In the genomic region with DNA sequence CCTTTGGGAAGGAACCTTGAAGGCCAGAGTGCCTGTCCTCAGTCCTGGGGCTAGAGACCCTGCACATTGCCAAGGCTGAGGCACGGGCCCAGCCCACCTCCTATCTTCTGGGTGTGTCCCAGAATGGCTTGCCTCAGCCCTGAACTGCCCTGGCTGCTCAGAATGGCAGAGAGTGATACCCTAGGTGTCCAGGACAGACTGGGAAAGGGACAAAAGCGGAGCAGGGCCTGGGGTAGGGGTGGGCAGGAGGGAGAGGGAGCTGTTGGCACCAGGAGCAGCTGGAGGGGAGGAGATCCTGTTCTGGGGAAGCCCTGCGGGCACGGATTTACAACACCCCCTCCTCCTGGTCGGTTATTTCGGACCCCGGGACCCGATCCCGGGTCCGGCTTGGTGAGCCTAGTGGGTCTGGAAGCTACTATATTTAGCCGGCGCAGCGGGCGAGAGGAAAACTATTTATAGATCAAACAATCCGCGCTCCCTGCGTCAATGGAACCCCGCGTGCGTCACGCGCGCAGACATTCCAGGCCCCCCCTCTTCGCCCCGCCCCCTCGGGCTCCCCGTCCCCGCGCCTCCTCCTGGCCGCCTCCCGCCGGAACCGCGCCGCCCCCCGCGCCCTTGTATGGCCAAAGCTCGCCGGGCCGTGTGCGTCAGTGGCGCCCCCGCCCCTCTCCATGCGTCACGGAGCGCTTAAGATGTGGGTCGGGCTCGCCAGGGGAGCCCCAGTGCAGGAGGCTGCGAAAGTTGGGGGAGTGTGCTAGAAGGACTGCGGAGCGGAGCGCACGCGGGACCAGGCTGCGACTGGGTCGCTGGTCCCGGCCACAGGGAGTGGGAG, we compare ENCODE assay signal across 8 mouse cellular contexts. TPM values are rescaled to one million over a fixed set of nuclear protein-coding genes. Genes with fewer than 3 reads are reported as not detected.
DNase-seq lines count a peak whose midpoint lies in the region; ATAC-seq lines count a peak whose summit lies in the region.

No protein-coding gene starts in this region.

- DNase-seq in 3T3-L1 (ENCODE audit: low read depth, low spot score) = peak; percentile 86
- peak; percentile 96 for DNase-seq in brain, adult 2 months (ENCODE audit: low read depth, low spot score)
- DNase-seq in forebrain, embryonic 11.5 days (ENCODE audit: low spot score) = peak; percentile 91
- peak; percentile 96 for DNase-seq in kidney, postnatal 36 days
- DNase-seq in neural tube, embryonic 11.5 days (ENCODE audit: low spot score) = peak; percentile 82

- no peak overlapping the region for H3K27ac ChIP-seq in forebrain, embryonic 11.5 days (ENCODE audit: low read depth, low read length)
- peak overlapping the region; percentile 88 for H3K27ac ChIP-seq in heart, embryonic 16.5 days (ENCODE audit: low read length)
- H3K27ac ChIP-seq in liver, embryonic 15.5 days (replicated peaks) = 0 out of 2 replicates have a peak overlapping the region, but pooled peaks have one; percentile 29
- no peak overlapping the region for H3K27ac ChIP-seq in neural tube, embryonic 11.5 days (ENCODE audit: low read depth, low read length)
- peak overlapping the region; percentile 81 for H3K27ac ChIP-seq in stomach, embryonic 16.5 days (ENCODE audit: low read length)

- peaks cover 6% of the 10 kb centered on the region; the same call in 1 of the 2 replicates for H3K4me1 ChIP-seq in forebrain, embryonic 11.5 days (replicated peaks; ENCODE audit: control insufficient read depth, insufficient read depth, low read length)
- peaks cover 43% of the 10 kb centered on the region for H3K4me1 ChIP-seq in heart, embryonic 16.5 days (ENCODE audit: control insufficient read depth, insufficient read depth, low read length)
- peaks cover 20% of the 10 kb centered on the region for H3K4me1 ChIP-seq in liver, embryonic 15.5 days (replicated peaks)
- peaks cover 9% of the 10 kb centered on the region for H3K4me1 ChIP-seq in neural tube, embryonic 11.5 days (ENCODE audit: control insufficient read depth, insufficient read depth, low read length)
- H3K4me1 ChIP-seq in stomach, embryonic 16.5 days (ENCODE audit: control insufficient read depth, insufficient read depth, low read length) = peaks cover 30% of the 10 kb centered on the region

- H3K9ac ChIP-seq in forebrain, embryonic 11.5 days (ENCODE audit: low read length) = peak overlapping the region; percentile 45; the same call in 1 of the 2 replicates
- H3K9ac ChIP-seq in heart, embryonic 16.5 days (ENCODE audit: low read length) = peak overlapping the region; percentile 78
- peak overlapping the region; percentile 8; the same call in 1 of the 2 replicates for H3K9ac ChIP-seq in liver, embryonic 15.5 days
- H3K9ac ChIP-seq in neural tube, embryonic 11.5 days (ENCODE audit: low read length) = peak overlapping the region; percentile 39; the same call in 1 of the 2 replicates
- H3K9ac ChIP-seq in stomach, embryonic 16.5 days (ENCODE audit: low read length) = peak overlapping the region; percentile 76

- no peaks in the 10 kb centered on the region; the same call in 1 of the 2 replicates for H3K36me3 ChIP-seq in forebrain, embryonic 11.5 days (ENCODE audit: control insufficient read depth, insufficient read depth, low read length)
- peaks cover 8% of the 10 kb centered on the region for H3K36me3 ChIP-seq in heart, embryonic 16.5 days (ENCODE audit: control insufficient read depth, insufficient read depth)
- H3K36me3 ChIP-seq in liver, embryonic 15.5 days (replicated peaks) = no peaks in the 10 kb centered on the region
- H3K36me3 ChIP-seq in neural tube, embryonic 11.5 days (ENCODE audit: control insufficient read depth, insufficient read depth, low read length) = no peaks in the 10 kb centered on the region; the same call in 1 of the 2 replicates
- H3K36me3 ChIP-seq in stomach, embryonic 16.5 days (ENCODE audit: control insufficient read depth, insufficient read depth, low read length) = no peaks in the 10 kb centered on the region

- peak overlapping the region; percentile 45 for H3K4me3 ChIP-seq in forebrain, embryonic 11.5 days (ENCODE audit: low read depth, low read length)
- H3K4me3 ChIP-seq in heart, embryonic 16.5 days (ENCODE audit: low read length) = peak overlapping the region; percentile 73
- peak overlapping the region; percentile 51 for H3K4me3 ChIP-seq in liver, embryonic 15.5 days (replicated peaks)
- peak overlapping the region; percentile 38 for H3K4me3 ChIP-seq in neural tube, embryonic 11.5 days (ENCODE audit: low read depth, low read length)
- H3K4me3 ChIP-seq in stomach, embryonic 16.5 days (replicated peaks; ENCODE audit: low read length) = peak overlapping the region; percentile 65

- H3K9me3 ChIP-seq in forebrain, embryonic 11.5 days (ENCODE audit: control insufficient read depth, low read length) = no peaks in the 10 kb centered on the region; the same call in 1 of the 2 replicates
- H3K9me3 ChIP-seq in heart, embryonic 16.5 days (replicated peaks; ENCODE audit: control insufficient read depth, low read length) = no peaks in the 10 kb centered on the region
- no peaks in the 10 kb centered on the region for H3K9me3 ChIP-seq in liver, embryonic 15.5 days (replicated peaks)
- H3K9me3 ChIP-seq in neural tube, embryonic 11.5 days (ENCODE audit: control insufficient read depth, low read length) = no peaks in the 10 kb centered on the region
- no peaks in the 10 kb centered on the region for H3K9me3 ChIP-seq in stomach, embryonic 16.5 days (replicated peaks; ENCODE audit: control insufficient read depth, low read length)

- under 1% methylated on average over 55 of the region's 57 CpGs for WGBS in forebrain, embryonic 11.5 days
- whole genome bisulfite sequencing in heart, embryonic 16.5 days = 1% methylated on average over 56 of the region's 57 CpGs
- WGBS in liver, embryonic 15.5 days (ENCODE audit: insufficient replicate concordance) = 2% methylated on average over 57 of the region's 57 CpGs
- 1% methylated on average over 54 of the region's 57 CpGs for WGBS in neural tube, embryonic 11.5 days
- WGBS in stomach, embryonic 16.5 days = under 1% methylated on average over 57 of the region's 57 CpGs

- peak overlapping the region; percentile 62 for H3K4me2 ChIP-seq in forebrain, embryonic 11.5 days (ENCODE audit: low read depth, low read length, severe bottlenecking)
- H3K4me2 ChIP-seq in heart, embryonic 16.5 days (ENCODE audit: low read depth, low read length) = peak overlapping the region; percentile 88
- peak overlapping the region; percentile 66 for H3K4me2 ChIP-seq in liver, embryonic 15.5 days
- H3K4me2 ChIP-seq in neural tube, embryonic 11.5 days (ENCODE audit: low read depth) = peak overlapping the region; percentile 64
- peak overlapping the region; percentile 90 for H3K4me2 ChIP-seq in stomach, embryonic 16.5 days (ENCODE audit: low read depth, low read length)

- peaks cover 22% of the 10 kb centered on the region for H3K27me3 ChIP-seq in forebrain, embryonic 11.5 days (ENCODE audit: control insufficient read depth, insufficient read depth, low read length)
- H3K27me3 ChIP-seq in heart, embryonic 16.5 days (ENCODE audit: control insufficient read depth, insufficient read depth, low read length) = no peaks in the 10 kb centered on the region
- H3K27me3 ChIP-seq in liver, embryonic 15.5 days = peaks cover 61% of the 10 kb centered on the region
- peaks cover 17% of the 10 kb centered on the region for H3K27me3 ChIP-seq in neural tube, embryonic 11.5 days (ENCODE audit: control insufficient read depth, insufficient read depth, low read length)
- H3K27me3 ChIP-seq in stomach, embryonic 16.5 days (ENCODE audit: control insufficient read depth, insufficient read depth, low read length) = no peaks in the 10 kb centered on the region

- peak; percentile 75 for ATAC-seq in forebrain, embryonic 11.5 days (replicated peaks; ENCODE audit: low FRiP score)
- ATAC-seq in heart, embryonic 16.5 days (replicated peaks; ENCODE audit: extremely low read depth, insufficient read depth, low FRiP score) = peak; percentile 92
- peak; percentile 53 for ATAC-seq in liver, embryonic 15.5 days (ENCODE audit: insufficient read depth)
- ATAC-seq in neural tube, embryonic 11.5 days (ENCODE audit: insufficient read depth, low FRiP score, low TSS enrichment) = peak; percentile 38; the same call in 1 of the 2 replicates
- peak; percentile 93 for ATAC-seq in stomach, embryonic 16.5 days (ENCODE audit: insufficient read depth, low FRiP score)

RNA-seq across cellular contexts. Expression of gene Nr4a1, which starts 12.3 kb away (rescaled TPM):
- polyA plus RNA-seq in forebrain, embryonic 11.5 days (2014; fragmentation: Nextera tagmentation; extraction: Ambion mirVana) = 2.6 and 2.7 TPM in 2 replicates
- 12.6 and 13.5 TPM in 2 replicates for polyA plus RNA-seq in heart, embryonic 16.5 days (2015; fragmentation: Nextera tagmentation; extraction: Ambion mirVana)
- 0.68 and 0.83 TPM in 2 replicates for polyA plus RNA-seq in liver, embryonic 15.5 days (2015; fragmentation: Nextera tagmentation; extraction: Ambion mirVana)
- polyA plus RNA-seq in neural tube, embryonic 11.5 days (2014; fragmentation: Nextera tagmentation; extraction: Ambion mirVana) = 3.2 and 4.4 TPM in 2 replicates
- 12.9 and 13.3 TPM in 2 replicates for polyA plus RNA-seq in stomach, embryonic 16.5 days (2015; fragmentation: Nextera tagmentation; extraction: Ambion mirVana)

RNA-seq across cellular contexts. Expression of gene Atg101, which starts 17.7 kb away (rescaled TPM):
- 62.1 and 65.7 TPM in 2 replicates for polyA plus RNA-seq in forebrain, embryonic 11.5 days (2014; fragmentation: Nextera tagmentation; extraction: Ambion mirVana)
- polyA plus RNA-seq in heart, embryonic 16.5 days (2015; fragmentation: Nextera tagmentation; extraction: Ambion mirVana) = 64.5 and 68.9 TPM in 2 replicates
- 25.5 and 27.3 TPM in 2 replicates for polyA plus RNA-seq in liver, embryonic 15.5 days (2015; fragmentation: Nextera tagmentation; extraction: Ambion mirVana)
- 69.5 and 74.4 TPM in 2 replicates for polyA plus RNA-seq in neural tube, embryonic 11.5 days (2014; fragmentation: Nextera tagmentation; extraction: Ambion mirVana)
- polyA plus RNA-seq in stomach, embryonic 16.5 days (2015; fragmentation: Nextera tagmentation; extraction: Ambion mirVana) = 66.9 and 67.0 TPM in 2 replicates

RNA-seq across cellular contexts. Expression of gene 6030408B16Rik, which starts 26.7 kb away (rescaled TPM):
- 0.21 and 0.71 TPM in 2 replicates for polyA plus RNA-seq in forebrain, embryonic 11.5 days (2014; fragmentation: Nextera tagmentation; extraction: Ambion mirVana)
- polyA plus RNA-seq in heart, embryonic 16.5 days (2015; fragmentation: Nextera tagmentation; extraction: Ambion mirVana) = 2.8 and 7.1 TPM in 2 replicates
- polyA plus RNA-seq in liver, embryonic 15.5 days (2015; fragmentation: Nextera tagmentation; extraction: Ambion mirVana) = 0.30 and 0.81 TPM in 2 replicates
- polyA plus RNA-seq in neural tube, embryonic 11.5 days (2014; fragmentation: Nextera tagmentation; extraction: Ambion mirVana) = 0.33 and 0.42 TPM in 2 replicates
- 9.4 and 9.5 TPM in 2 replicates for polyA plus RNA-seq in stomach, embryonic 16.5 days (2015; fragmentation: Nextera tagmentation; extraction: Ambion mirVana)

RNA-seq across cellular contexts. Expression of gene Grasp, which starts 42.4 kb away (rescaled TPM):
- polyA plus RNA-seq in forebrain, embryonic 11.5 days (2014; fragmentation: Nextera tagmentation; extraction: Ambion mirVana) = 4.6 and 5.6 TPM in 2 replicates
- polyA plus RNA-seq in heart, embryonic 16.5 days (2015; fragmentation: Nextera tagmentation; extraction: Ambion mirVana) = 3.1 and 3.4 TPM in 2 replicates
- 0.37 and 0.46 TPM in 2 replicates for polyA plus RNA-seq in liver, embryonic 15.5 days (2015; fragmentation: Nextera tagmentation; extraction: Ambion mirVana)
- polyA plus RNA-seq in neural tube, embryonic 11.5 days (2014; fragmentation: Nextera tagmentation; extraction: Ambion mirVana) = 6.6 TPM in 2 replicates
- polyA plus RNA-seq in stomach, embryonic 16.5 days (2015; fragmentation: Nextera tagmentation; extraction: Ambion mirVana) = 2.1 and 2.7 TPM in 2 replicates

Comparison
In these comparisons a context has a peak if more than half of its experiments do, and no peak if none do; other contexts are left out.
1. ATAC-seq: peak in every context shown above with its lines; median percentile 93 in stomach, embryonic 16.5 days; 92 in heart, embryonic 16.5 days; 75 in forebrain, embryonic 11.5 days; 53 in liver, embryonic 15.5 days; 38 in neural tube, embryonic 11.5 days.
2. H3K27ac ChIP-seq: peak in heart, embryonic 16.5 days (single experiment), liver, embryonic 15.5 days (single experiment) and stomach, embryonic 16.5 days (single experiment); none in forebrain, embryonic 11.5 days (single experiment) and neural tube, embryonic 11.5 days (single experiment).
3. H3K9ac ChIP-seq: peak in every context shown above with its lines; median percentile 78 in heart, embryonic 16.5 days; 76 in stomach, embryonic 16.5 days; 45 in forebrain, embryonic 11.5 days; 39 in neural tube, embryonic 11.5 days; 8 in liver, embryonic 15.5 days.
4. Peak in every context shown above with its lines, with median percentiles within 50 percentile points of each other: DNase-seq, H3K4me2 ChIP-seq and H3K4me3 ChIP-seq.